Mouse (Mus musculus): Measurements from ENCODE around the gene Kcng4.

DNA sequence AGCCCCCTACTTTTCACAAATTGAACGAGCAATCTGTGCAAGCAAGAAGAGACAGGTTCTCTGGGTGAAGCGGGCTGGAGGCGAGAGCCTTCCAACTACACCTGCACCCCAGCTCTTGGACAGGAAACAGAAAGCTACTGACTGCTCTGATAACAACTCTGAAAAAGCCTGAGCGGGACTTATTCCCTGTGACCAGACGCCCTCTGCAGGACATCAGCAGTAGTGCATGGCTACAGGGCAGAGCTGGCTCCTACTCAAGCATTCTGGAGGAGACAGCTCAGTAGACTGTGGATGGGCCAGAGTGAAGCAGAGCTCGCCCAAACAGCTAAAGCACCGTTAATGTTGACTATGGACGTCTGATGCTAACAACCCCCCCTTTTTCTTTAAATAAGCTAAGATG lies 40.9 kb upstream of the Kcng4 start:
- no peak for TF ChIP-seq MYOG (IDR thresholded peaks at IDR 0.05; ENCODE audit: control insufficient read depth, extremely low read depth, insufficient read length)
- peak; percentile 89 for TF ChIP-seq CTCF (IDR thresholded peaks at IDR 0.05; ENCODE audit: control insufficient read depth, insufficient read depth, insufficient read length)

Measured in C2C12 (cell line).